Mouse (Mus musculus) C2C12 (cell line): ENCODE results near the gene Elfn2. TPM values are rescaled to one million over a fixed set of nuclear protein-coding genes. Genes with fewer than 3 reads are reported as not detected.

Experiments used
- H3K27me3 ChIP-seq: one replicate; pipeline ENCODE4 v1.6.1; 2011; ENCODE audit not compliant: control insufficient read depth, insufficient read depth, insufficient read length
- H3K36me3 ChIP-seq: one replicate; pipeline ENCODE4 v1.6.1; 2011; ENCODE audit not compliant: control insufficient read depth, insufficient read depth
- H3K4me3 ChIP-seq: one replicate; pipeline ENCODE4 v1.5.1; 2011; ENCODE audit warnings: mild to moderate bottlenecking, control low read depth; ENCODE audit not compliant: poor library complexity, insufficient read depth, severe bottlenecking
- H3K79me2 ChIP-seq: one replicate; pipeline ENCODE4 v1.6.1; 2011; ENCODE audit not compliant: control insufficient read depth, insufficient read depth
- H3K79me3 ChIP-seq: one replicate; pipeline ENCODE4 v1.6.1; 2011; ENCODE audit warnings: low read depth, control low read depth
- H3ac ChIP-seq: one replicate; pipeline ENCODE3; 2011; ENCODE audit warnings: low read depth; ENCODE audit not compliant: control insufficient read depth, insufficient read length
- CEBPB ChIP-seq: IDR thresholded peaks from one replicate; pipeline ENCODE4 v1.6.1; 2011; ENCODE audit warnings: low read depth, mild to moderate bottlenecking, control low read depth, moderate library complexity
- CTCF ChIP-seq: IDR thresholded peaks from one replicate; pipeline ENCODE4 v1.5.1; 2011; ENCODE audit not compliant: control insufficient read depth, insufficient read depth, insufficient read length
- FOSL1 ChIP-seq: IDR thresholded peaks from one replicate; pipeline ENCODE4 v1.8.0; 2011; ENCODE audit warnings: mild to moderate bottlenecking, low read length; ENCODE audit not compliant: poor library complexity, insufficient read depth, severe bottlenecking
- MAX ChIP-seq: IDR thresholded peaks from one replicate; pipeline ENCODE4 v1.6.1; 2011; ENCODE audit warnings: mild to moderate bottlenecking, control low read depth
- MYOD1 ChIP-seq: IDR thresholded peaks from one replicate; pipeline ENCODE4 v1.6.1; 2011; ENCODE audit warnings: low read depth; ENCODE audit not compliant: control insufficient read depth, insufficient read length
- MYOG ChIP-seq: IDR thresholded peaks from one replicate; pipeline ENCODE4 v1.6.1; 2011; ENCODE audit not compliant: control insufficient read depth, insufficient read length; ENCODE audit errors: extremely low read depth
- USF1 ChIP-seq: IDR thresholded peaks from one replicate; pipeline ENCODE4 v1.6.1; 2011; ENCODE audit warnings: low read depth, mild to moderate bottlenecking, control low read depth, moderate library complexity
- polyA plus RNA-seq: library from polyadenylated mRNA; unstranded; fragments of >200 nt; fragmentation: generic; extraction: Trizol; gene quantifications from one replicate; pipeline ENCODE4 v1.2.1, GENCODE M21; 2012; ENCODE audit warnings: missing spikeins

Elfn2 gene
- polyA plus RNA-seq, 1 experiment, result not detected

DNA sequence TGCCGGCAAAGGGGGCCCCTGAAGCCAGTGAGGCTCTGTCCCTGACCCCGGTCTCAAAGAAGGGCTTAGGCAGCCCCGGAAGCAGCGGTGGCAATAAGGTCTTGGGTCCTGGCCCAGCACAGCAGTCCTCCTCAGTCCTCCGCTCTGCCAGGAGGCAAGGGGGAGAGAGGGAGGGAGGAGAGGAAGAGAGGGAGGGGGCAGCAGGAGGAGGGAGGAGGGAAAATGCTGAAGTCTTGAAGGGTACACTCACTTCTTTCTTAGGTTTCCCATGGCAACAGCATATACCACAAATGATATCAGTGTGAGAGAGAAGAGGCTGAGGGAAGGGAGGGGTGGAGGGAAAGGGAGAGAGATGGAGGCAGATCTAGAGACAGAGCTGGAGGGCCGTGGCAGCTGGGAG is 7.9 kb downstream of the Elfn2 start:
- Histone ChIP-seq H3K27me3 (peaks cover 86% of the 10 kb centered on the region), H3K4me3 (no peak overlapping the region), H3ac (no peak overlapping the region), H3K79me3 (no peaks in the 10 kb centered on the region), H3K79me2 (no peaks in the 10 kb centered on the region), H3K36me3 (no peaks in the 10 kb centered on the region)
- TF ChIP-seq FOSL1, result no peak
- TF ChIP-seq CEBPB, result no peak
- no peak for TF ChIP-seq USF1

DNA sequence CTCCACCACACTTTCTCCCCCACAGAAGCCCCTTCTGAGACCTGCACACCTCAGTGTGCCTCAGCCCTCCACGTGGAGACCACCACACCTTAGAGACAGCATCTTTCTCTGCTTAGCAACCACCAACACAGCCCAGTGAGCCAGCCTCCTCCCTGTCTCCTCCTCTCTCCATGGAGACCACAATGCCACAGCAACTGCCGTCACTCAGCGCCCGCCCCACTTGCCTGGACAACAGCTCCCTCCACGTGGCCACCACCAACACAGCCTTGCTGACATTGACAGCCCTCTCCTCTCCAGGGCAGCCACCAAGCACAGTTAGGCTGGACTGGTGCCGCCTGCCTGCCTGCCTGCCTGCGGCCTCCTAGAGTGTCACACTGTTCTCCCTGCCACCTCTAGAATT is 8.8 kb downstream of the Elfn2 start:
- peaks cover 79% of the 10 kb centered on the region for H3K27me3 ChIP-seq
- H3K79me3 ChIP-seq, result no peaks in the 10 kb centered on the region
- H3K36me3 ChIP-seq, result no peaks in the 10 kb centered on the region
- H3K4me3 ChIP-seq, result no peak overlapping the region
- TF ChIP-seq CTCF, result no peak
- TF ChIP-seq MAX, result no peak
- TF ChIP-seq USF1, result no peak
- TF ChIP-seq FOSL1, result no peak
- no peak for TF ChIP-seq MYOD1
- no peak for TF ChIP-seq CEBPB
- no peak for TF ChIP-seq MYOG
- H3K79me2 ChIP-seq, result no peaks in the 10 kb centered on the region
- no peak overlapping the region for H3ac ChIP-seq

DNA sequence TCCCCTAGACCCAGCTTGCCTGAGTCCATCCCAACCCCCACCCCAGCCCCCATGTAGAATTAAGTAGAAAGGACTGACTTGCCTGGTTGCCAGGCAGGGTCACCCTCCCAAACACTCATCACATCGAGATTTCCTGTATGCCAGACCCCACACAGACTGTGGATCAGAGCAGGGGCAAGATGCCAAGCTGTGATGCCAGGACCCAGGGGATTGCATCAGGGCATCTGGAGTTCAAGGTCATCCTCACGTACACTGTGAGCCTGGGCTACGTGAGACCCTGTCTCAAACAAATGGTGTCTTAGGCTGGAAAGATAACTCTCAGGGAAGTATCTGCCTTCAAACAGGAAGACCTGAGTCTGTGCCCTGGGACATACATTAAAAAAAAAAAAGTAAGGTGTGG is 11.9 kb downstream of the Elfn2 start:
- Histone ChIP-seq H3ac (no peak overlapping the region), H3K36me3 (no peaks in the 10 kb centered on the region), H3K27me3 (peaks cover 76% of the 10 kb centered on the region), H3K79me2 (no peaks in the 10 kb centered on the region), H3K4me3 (no peak overlapping the region), H3K79me3 (no peaks in the 10 kb centered on the region)
- TF ChIP-seq MAX (no peak), FOSL1 (no peak), USF1 (no peak), CTCF (no peak), MYOD1 (no peak)

DNA sequence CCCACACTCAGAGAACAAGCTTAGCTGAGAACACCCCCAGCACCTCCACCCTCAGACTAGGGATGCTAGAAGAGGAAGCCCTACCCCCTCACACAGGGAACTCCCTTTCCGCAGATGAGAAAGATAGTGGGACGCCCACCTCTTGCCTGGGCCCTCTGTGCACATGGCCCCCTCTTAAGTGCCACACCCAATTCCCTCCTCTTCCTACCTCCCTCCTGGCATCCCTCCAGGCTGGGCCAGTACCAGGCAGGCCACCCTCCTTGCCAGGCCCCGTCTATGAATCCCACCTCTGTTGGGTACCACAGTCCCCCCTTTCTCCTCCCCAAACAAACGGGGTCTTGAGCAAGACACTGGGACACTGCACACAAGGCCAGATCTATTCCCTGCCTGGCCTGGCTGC is 13.7 kb downstream of the Elfn2 start:
- TF ChIP-seq CTCF, result no peak
- no peak for TF ChIP-seq CEBPB
- TF ChIP-seq MYOD1, result no peak
- no peak for TF ChIP-seq FOSL1
- no peak for TF ChIP-seq MYOG
- TF ChIP-seq MAX, result no peak
- TF ChIP-seq USF1, result no peak
- H3ac ChIP-seq, result no peak overlapping the region
- no peaks in the 10 kb centered on the region for H3K79me2 ChIP-seq
- H3K27me3 ChIP-seq, result peaks cover 69% of the 10 kb centered on the region
- H3K4me3 ChIP-seq, result no peak overlapping the region
- no peaks in the 10 kb centered on the region for H3K79me3 ChIP-seq
- no peaks in the 10 kb centered on the region for H3K36me3 ChIP-seq

DNA sequence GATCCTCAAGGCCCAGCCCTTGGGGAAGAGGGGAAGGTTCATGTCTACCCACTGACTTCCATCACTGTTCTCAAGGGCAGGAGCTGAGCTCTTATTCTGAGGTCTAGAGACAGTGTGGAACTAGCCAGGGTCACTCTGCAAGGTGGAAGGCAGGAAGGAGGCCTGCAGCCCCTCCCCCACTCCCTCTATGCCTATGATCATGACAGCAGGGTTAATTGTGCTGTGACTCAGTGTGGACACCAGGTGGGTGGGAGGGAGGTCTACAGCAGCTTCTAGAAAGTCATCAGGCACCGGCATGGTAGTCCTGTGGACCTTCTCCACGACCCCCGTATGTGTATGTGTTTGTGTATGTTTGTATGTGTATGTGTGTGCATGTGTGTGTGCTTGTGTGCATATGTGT is 14.6 kb downstream of the Elfn2 start:
- no peak overlapping the region for H3ac ChIP-seq
- H3K79me3 ChIP-seq, result no peaks in the 10 kb centered on the region
- H3K4me3 ChIP-seq, result no peak overlapping the region
- H3K27me3 ChIP-seq, result peaks cover 71% of the 10 kb centered on the region
- no peaks in the 10 kb centered on the region for H3K36me3 ChIP-seq
- TF ChIP-seq MAX, result no peak
- TF ChIP-seq MYOG, result no peak
- TF ChIP-seq USF1, result no peak
- no peak for TF ChIP-seq MYOD1
- no peaks in the 10 kb centered on the region for H3K79me2 ChIP-seq

DNA sequence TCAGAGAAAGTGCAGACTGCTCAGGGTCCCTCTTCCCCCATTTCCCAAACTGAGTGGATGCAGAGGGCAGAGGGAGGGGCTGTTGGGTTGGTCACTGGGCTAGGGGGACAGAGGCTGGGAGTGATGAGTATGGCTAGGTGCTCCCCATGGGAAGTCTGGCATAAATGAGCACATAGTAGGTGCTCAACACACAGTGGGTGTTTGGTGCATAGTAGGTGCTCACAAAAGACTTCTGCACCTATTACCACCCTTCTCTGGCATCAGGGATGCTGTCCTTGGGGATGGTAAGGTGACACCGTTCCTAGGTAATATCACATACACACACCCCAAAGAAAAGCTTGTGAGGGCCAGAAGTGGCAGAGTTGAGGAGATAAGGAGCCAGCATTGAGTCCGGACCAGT is 18.2 kb downstream of the Elfn2 start:
- Histone ChIP-seq H3K79me2 (no peaks in the 10 kb centered on the region), H3K36me3 (no peaks in the 10 kb centered on the region), H3ac (no peak overlapping the region), H3K79me3 (no peaks in the 10 kb centered on the region), H3K27me3 (peaks cover 84% of the 10 kb centered on the region), H3K4me3 (no peak overlapping the region)
- no peak for TF ChIP-seq FOSL1
- TF ChIP-seq CEBPB, result no peak
- no peak for TF ChIP-seq MAX
- TF ChIP-seq USF1, result no peak
- TF ChIP-seq MYOD1, result no peak
- no peak for TF ChIP-seq CTCF
- no peak for TF ChIP-seq MYOG
